Mouse (Mus musculus) liver, adult 2 months (tissue): Measurements from ENCODE around the gene Pepd. TPM values are rescaled to one million over a fixed set of nuclear protein-coding genes. Genes with fewer than 3 reads are reported as not detected.

ENCODE experiments used
- DNase-seq: peaks from one replicate; pipeline ENCODE4 v3.0.0-alpha.2; 2011; ENCODE audit warnings: low read depth, low spot score; ENCODE audit errors: extremely low read depth
- H3K27ac ChIP-seq: fragments of 200-500 bp; replicated peaks from 2 replicates; pipeline ENCODE4 v1.5.1; 2012; ENCODE audit warnings: low read depth, mild to moderate bottlenecking, control low read depth, inconsistent platforms, low read length; ENCODE audit not compliant: insufficient read depth
- H3K27me3 ChIP-seq: fragments of 200-500 bp; 2 replicates; pipeline ENCODE4 v1.6.1; 2012; ENCODE audit warnings: mild to moderate bottlenecking, moderate library complexity, low read length, inconsistent platforms; ENCODE audit not compliant: control insufficient read depth, insufficient read depth
- H3K36me3 ChIP-seq: fragments of 200-500 bp; 2 replicates; pipeline ENCODE4 v1.6.1; 2012; ENCODE audit warnings: low read length, inconsistent platforms; ENCODE audit not compliant: control insufficient read depth, insufficient read depth
- H3K4me1 ChIP-seq: fragments of 200-500 bp; 2 replicates; pipeline ENCODE4 v1.6.1; 2011; ENCODE audit warnings: low read length; ENCODE audit not compliant: control insufficient read depth, insufficient read depth
- H3K4me3 ChIP-seq: fragments of 200-500 bp; 2 replicates; pipeline ENCODE4 v1.5.1; 2011; ENCODE audit warnings: low read depth, mild to moderate bottlenecking, control low read depth, low read length, moderate library complexity; ENCODE audit not compliant: insufficient read depth
- H3K79me2 ChIP-seq: fragments of 200-500 bp; 2 replicates; pipeline ENCODE4 v1.6.1; 2012; ENCODE audit warnings: inconsistent platforms, mild to moderate bottlenecking, low read length, moderate library complexity; ENCODE audit not compliant: control insufficient read depth, insufficient read depth
- H3K9ac ChIP-seq: fragments of 200-500 bp; 2 replicates; pipeline ENCODE4 v1.6.1; 2012; ENCODE audit warnings: low read depth, mild to moderate bottlenecking, control low read depth, inconsistent platforms, low read length
- CTCF ChIP-seq: fragments of 200-500 bp; IDR thresholded peaks from 2 replicates; pipeline ENCODE4 v1.5.1; 2011; ENCODE audit warnings: low read depth, low read length, control low read depth
- POLR2A ChIP-seq: fragments of 200-500 bp; IDR thresholded peaks from 2 replicates; pipeline ENCODE4 v1.6.1; 2011; ENCODE audit warnings: low read length, control low read depth; ENCODE audit not compliant: insufficient read depth; ENCODE audit errors: extremely low read depth
- WGBS: fragments of 180-500 bp; shearing (Covaris S2); methylation state at CpG from one replicate; pipeline ENCODE4 v1.1.7; 2018; 5-methylcytosine and 5-hydroxymethylcytosine counted together
- polyA plus RNA-seq: library from polyadenylated mRNA; depleted of rRNA; stranded (reverse); fragments of >200 nt; gene quantifications from 2 replicates; pipeline ENCODE4 v1.2.3, GENCODE M21; 2012; rRNA removed
- total RNA-seq: library from RNA; depleted of rRNA; stranded (reverse); fragments of >200 nt; gene quantifications from 2 replicates; pipeline ENCODE4 v1.2.3, GENCODE M21; 2014; rRNA removed

The Pepd gene
- total and polyA plus RNA-seq, 2 experiments: 71.9 to 76.2 TPM

DNA sequence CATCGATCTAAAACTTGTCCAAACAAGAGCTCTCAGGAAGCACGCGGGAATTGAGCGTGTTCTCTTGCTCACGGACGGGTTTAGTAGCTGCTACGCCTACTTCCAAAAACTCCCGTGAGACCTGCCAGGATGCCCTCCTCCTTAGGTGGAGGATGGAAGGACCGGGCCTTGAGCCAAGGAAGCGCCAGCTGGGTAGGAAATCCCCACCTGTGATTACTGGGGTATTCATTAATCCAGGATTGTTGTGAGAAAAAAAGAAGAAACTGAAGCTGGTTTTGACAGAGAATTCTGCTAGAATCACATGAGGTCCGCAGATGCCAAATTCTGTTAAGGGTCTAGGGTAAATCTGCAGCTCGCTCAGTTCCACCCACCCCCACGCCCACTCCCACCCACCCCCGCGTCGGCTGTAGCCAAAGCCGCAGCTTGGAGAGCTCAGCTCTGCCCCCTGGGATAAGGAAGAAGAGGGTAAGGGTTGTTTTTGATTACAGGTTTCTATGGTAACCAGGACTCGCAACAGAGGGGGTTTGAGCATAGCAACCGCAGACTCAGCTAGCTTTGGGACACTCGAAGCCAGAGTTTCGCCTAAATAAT is 174.2 kb downstream of the Pepd start:
- TF ChIP-seq CTCF (peak; percentile 33; the same call in 1 of the 2 replicates), POLR2A (no peak)
- peak overlapping the region; percentile 54 for H3K9ac ChIP-seq
- peaks cover 29% of the 10 kb centered on the region for H3K4me1 ChIP-seq
- DNase-seq: peak; percentile 80
- H3K27ac ChIP-seq: peak overlapping the region; percentile 50
- no peaks in the 10 kb centered on the region for H3K27me3 ChIP-seq
- no peaks in the 10 kb centered on the region for H3K79me2 ChIP-seq
- no peaks in the 10 kb centered on the region for H3K36me3 ChIP-seq
- 1% methylated on average over 21 of the region's 21 CpGs for WGBS
- H3K4me3 ChIP-seq: peak overlapping the region; percentile 27

DNA sequence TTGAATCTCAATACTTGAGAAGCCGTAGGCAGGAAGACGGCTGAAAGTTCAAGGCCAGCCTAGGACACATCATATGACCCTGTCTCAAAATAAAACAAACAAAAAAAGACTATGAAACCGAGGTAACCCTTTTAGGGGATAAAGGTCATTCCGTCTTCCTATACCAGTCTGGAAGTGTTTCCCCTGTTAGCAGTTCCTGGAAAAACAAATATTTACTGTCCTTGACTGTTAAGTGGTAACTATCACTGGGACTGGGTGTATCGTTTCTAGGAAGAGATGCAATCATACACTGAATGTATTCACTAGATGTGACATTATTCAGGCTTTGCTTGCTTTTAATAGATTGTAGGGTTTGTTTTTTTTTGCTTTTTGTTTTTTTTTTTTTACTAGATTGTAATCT is 178.4 kb downstream of the Pepd start:
- H3K27me3 ChIP-seq: no peaks in the 10 kb centered on the region
- peaks cover 25% of the 10 kb centered on the region for H3K4me1 ChIP-seq
- H3K9ac ChIP-seq: no peak overlapping the region
- H3K79me2 ChIP-seq: no peaks in the 10 kb centered on the region
- H3K4me3 ChIP-seq: no peak overlapping the region
- no peaks in the 10 kb centered on the region for H3K36me3 ChIP-seq
- peak; percentile 98 for DNase-seq
- H3K27ac ChIP-seq: peak overlapping the region; percentile 92
- no peak for TF ChIP-seq CTCF
- no peak for TF ChIP-seq POLR2A
- 16% methylated on average over 5 of the region's 5 CpGs for WGBS

Other genes with a start within 250 kb of the Pepd start
- gene Chst8, start 99.7 kb upstream of the Pepd start, total RNA-seq: 0.07 and 0.28 TPM in 2 replicates
- gene Chst8, start 99.7 kb upstream of the Pepd start, polyA plus RNA-seq: 0.09 and 0.35 TPM in 2 replicates
- gene Cebpg, start 144.2 kb downstream of the Pepd start, total RNA-seq: 24.9 and 26.4 TPM in 2 replicates
- 7.3 and 8.5 TPM in 2 replicates for gene Cebpg, start 144.2 kb downstream of the Pepd start, polyA plus RNA-seq
- 177 and 199 TPM in 2 replicates for gene Cebpa, start 206.9 kb downstream of the Pepd start, total RNA-seq
- 349 and 390 TPM in 2 replicates for gene Cebpa, start 206.9 kb downstream of the Pepd start, polyA plus RNA-seq